Mouse (Mus musculus): ENCODE results near the gene Zfp768. TPM values are rescaled to one million over a fixed set of nuclear protein-coding genes. Genes with fewer than 3 reads are reported as not detected.
"Not testable (repeated sequence)": the region's sequence is repeated elsewhere in the genome, so short reads cannot be mapped to it uniquely, and the experiment has no call there.

Gene Zfp768
- 21.5 and 25.1 TPM in 2 replicates for polyA plus RNA-seq (2015; fragmentation: Nextera tagmentation; extraction: Ambion mirVana)

- Histone ChIP-seq H3K4me1 (peaks cover 43% of the 10 kb centered on the region), H3K27me3 (no peaks in the 10 kb centered on the region), H3K4me2 (peak within 1 kb of the TSS; percentile 83), H3K9ac (peak within 1 kb of the TSS; percentile 91), H3K4me3 (replicated peaks) (peak within 1 kb of the TSS; percentile 85), H3K9me3 (replicated peaks) (no peaks in the 10 kb centered on the region), H3K27ac (peak within 1 kb of the TSS; percentile 99), H3K36me3 (peaks cover 31% of the 10 kb centered on the region)
- peak; percentile 93 for ATAC-seq (replicated peaks; ENCODE audit: low FRiP score)
- WGBS = under 1% methylated on average over 75 of the region's 76 CpGs
Observed at GRCm38 (mm10) chr7:127345512-127346325, at the start of gene Zfp768. TSS of gene Zfp768 (minus strand) at chr7:127345589.

GRCm38 (mm10) chr7:127393944-127394333 lies 48.5 kb upstream of the Zfp768 start:
- H3K27ac ChIP-seq = peak overlapping the region; percentile 63
- no peak; the same call in 1 of the 2 replicates for ATAC-seq (replicated peaks; ENCODE audit: low FRiP score)
- peak overlapping the region; percentile 41 for H3K9ac ChIP-seq
- peak overlapping the region; percentile 73 for H3K4me3 ChIP-seq (replicated peaks)
- H3K9me3 ChIP-seq (replicated peaks) = no peaks in the 10 kb centered on the region
- 13% methylated on average over 7 of the region's 7 CpGs for WGBS
- peaks cover 14% of the 10 kb centered on the region for H3K4me1 ChIP-seq
- peaks cover 11% of the 10 kb centered on the region; the same call in 1 of the 2 replicates for H3K27me3 ChIP-seq
- peaks cover 13% of the 10 kb centered on the region; the same call in 1 of the 2 replicates for H3K36me3 ChIP-seq
- peak overlapping the region; percentile 74 for H3K4me2 ChIP-seq

- peaks cover 14% of the 10 kb centered on the region for H3K4me1 ChIP-seq
- peak within 1 kb of the TSS; percentile 74 for H3K4me2 ChIP-seq
- H3K9ac ChIP-seq = peak within 1 kb of the TSS; percentile 85
- peaks cover 11% of the 10 kb centered on the region; the same call in 1 of the 2 replicates for H3K27me3 ChIP-seq
- ATAC-seq (replicated peaks; ENCODE audit: low FRiP score) = peak; percentile 94
- H3K4me3 ChIP-seq (replicated peaks) = peak within 1 kb of the TSS; percentile 73
- H3K36me3 ChIP-seq = peaks cover 13% of the 10 kb centered on the region; the same call in 1 of the 2 replicates
- peak within 1 kb of the TSS; percentile 92 for H3K27ac ChIP-seq
- no peaks in the 10 kb centered on the region for H3K9me3 ChIP-seq (replicated peaks)
- WGBS = under 1% methylated on average over 45 of the region's 45 CpGs
Observed at GRCm38 (mm10) chr7:127393157-127393943, 48.0 kb upstream of the Zfp768 start, which contains the start of gene E430018J23Rik. TSS of gene E430018J23Rik (minus strand) at chr7:127393629.

GRCm38 (mm10) chr7:127392251-127392824 lies 46.9 kb upstream of the Zfp768 start:
- peak overlapping the region; percentile 74 for H3K4me2 ChIP-seq
- no peak overlapping the region for H3K9ac ChIP-seq
- no peak for ATAC-seq (replicated peaks; ENCODE audit: low FRiP score)
- 85% methylated on average over 8 of the region's 8 CpGs for WGBS
- H3K4me3 ChIP-seq (replicated peaks) = peak overlapping the region; percentile 73
- no peaks in the 10 kb centered on the region for H3K9me3 ChIP-seq (replicated peaks)
- H3K36me3 ChIP-seq = peaks cover 13% of the 10 kb centered on the region; the same call in 1 of the 2 replicates
- peaks cover 9% of the 10 kb centered on the region; the same call in 1 of the 2 replicates for H3K27me3 ChIP-seq
- peaks cover 14% of the 10 kb centered on the region for H3K4me1 ChIP-seq
- H3K27ac ChIP-seq = 0 out of 2 replicates have a peak overlapping the region, but pooled peaks have one; percentile 92

- H3K27me3 ChIP-seq = peaks cover 3% of the 10 kb centered on the region; the same call in 1 of the 2 replicates
- peaks cover 15% of the 10 kb centered on the region for H3K4me1 ChIP-seq
- no peak overlapping the region for H3K9ac ChIP-seq
- 96% methylated on average over 16 of the region's 16 CpGs for WGBS
- H3K4me3 ChIP-seq (replicated peaks) = no peak overlapping the region
- H3K9me3 ChIP-seq (replicated peaks) = no peaks in the 10 kb centered on the region
- no peak overlapping the region for H3K4me2 ChIP-seq
- H3K27ac ChIP-seq = no peak overlapping the region
- ATAC-seq (replicated peaks; ENCODE audit: low FRiP score) = no peak
- peaks cover 13% of the 10 kb centered on the region; the same call in 1 of the 2 replicates for H3K36me3 ChIP-seq
Observed at GRCm38 (mm10) chr7:127391538-127391937, 46.1 kb upstream of the Zfp768 start.

- Histone ChIP-seq H3K27me3 (no peaks in the 10 kb centered on the region), H3K9ac (no peak overlapping the region), H3K4me3 (replicated peaks) (no peak overlapping the region), H3K4me2 (no peak overlapping the region), H3K4me1 (peaks cover 21% of the 10 kb centered on the region), H3K27ac (no peak overlapping the region), H3K9me3 (replicated peaks) (no peaks in the 10 kb centered on the region), H3K36me3 (peaks cover 16% of the 10 kb centered on the region)
- WGBS = 76% methylated on average over 7 of the region's 7 CpGs
- ATAC-seq (replicated peaks; ENCODE audit: low FRiP score) = no peak
Observed at GRCm38 (mm10) chr7:127390306-127390705, 44.9 kb upstream of the Zfp768 start.

- not testable (repeated sequence) for ATAC-seq (replicated peaks; ENCODE audit: low FRiP score); H3K27me3 ChIP-seq; H3K9ac ChIP-seq; H3K4me3 ChIP-seq (replicated peaks); H3K27ac ChIP-seq; H3K4me2 ChIP-seq; H3K9me3 ChIP-seq (replicated peaks)
- Histone ChIP-seq H3K4me1 (peaks cover 16% of the 10 kb centered on the region), H3K36me3 (peaks cover 31% of the 10 kb centered on the region)
Observed at GRCm38 (mm10) chr7:127388201-127388600, 42.8 kb upstream of the Zfp768 start.

- Histone ChIP-seq H3K4me3 (replicated peaks) (peak within 1 kb of the TSS; percentile 58), H3K9me3 (replicated peaks) (peaks cover 6% of the 10 kb centered on the region; the same call in 1 of the 2 replicates), H3K36me3 (peaks cover 32% of the 10 kb centered on the region), H3K27me3 (no peaks in the 10 kb centered on the region), H3K27ac (0 out of 2 replicates have a peak within 1 kb of the TSS, but pooled peaks have one; percentile 37), H3K4me1 (peaks cover 7% of the 10 kb centered on the region; the same call in 1 of the 2 replicates), H3K4me2 (peak within 1 kb of the TSS; percentile 70), H3K9ac (peak within 1 kb of the TSS; percentile 59)
- peak; percentile 87 for ATAC-seq (replicated peaks; ENCODE audit: low FRiP score)
- 13% methylated on average over 38 of the region's 38 CpGs for WGBS
Observed at GRCm38 (mm10) chr7:127386641-127387392, 41.4 kb upstream of the Zfp768 start, which contains the start of gene 9130019O22Rik. TSS of gene 9130019O22Rik (minus strand) at chr7:127387166.

- H3K27ac ChIP-seq; H3K9ac ChIP-seq; H3K27me3 ChIP-seq; H3K4me3 ChIP-seq (replicated peaks); H3K4me2 ChIP-seq; H3K9me3 ChIP-seq (replicated peaks); ATAC-seq (replicated peaks; ENCODE audit: low FRiP score); H3K4me1 ChIP-seq: not testable (repeated sequence)
- WGBS = 92% methylated on average over 4 of the region's 4 CpGs
- peaks cover 23% of the 10 kb centered on the region for H3K36me3 ChIP-seq
Observed at GRCm38 (mm10) chr7:127385560-127385959, 40.2 kb upstream of the Zfp768 start.

GRCm38 (mm10) chr7:127378310-127378921 lies 33.0 kb upstream of the Zfp768 start:
- Histone ChIP-seq H3K4me3 (replicated peaks) (no peak overlapping the region), H3K9me3 (replicated peaks) (no peaks in the 10 kb centered on the region), H3K9ac (no peak overlapping the region), H3K4me2 (no peak overlapping the region), H3K27ac (no peak overlapping the region), H3K4me1 (0 out of 2 replicates have a peak, but pooled peaks cover 4% of the 10 kb centered on the region), H3K27me3 (no peaks in the 10 kb centered on the region), H3K36me3 (peaks cover 17% of the 10 kb centered on the region)
- WGBS = 75% methylated on average over 6 of the region's 6 CpGs
- no peak for ATAC-seq (replicated peaks; ENCODE audit: low FRiP score)
